Mouse (Mus musculus) myocyte (in vitro differentiated cells): ENCODE measurements around the gene Fam19a5.

Experiments
- CEBPB ChIP-seq: IDR thresholded peaks from 2 replicates; pipeline ENCODE4 v1.6.1; 2011; ENCODE audit warnings: mild to moderate bottlenecking, moderate library complexity; ENCODE audit not compliant: poor library complexity, insufficient read depth, severe bottlenecking
- MAX ChIP-seq: IDR thresholded peaks from one replicate; pipeline ENCODE4 v1.6.1; 2011; ENCODE audit warnings: low read depth, mild to moderate bottlenecking, control low read depth
- MYOD1 ChIP-seq, 3 experiments: IDR thresholded peaks; one replicate each; pipeline ENCODE4 v1.6.1; 2011; ENCODE audit warnings: control low read depth in 2 of 3, low read depth in 2 of 3, mild to moderate bottlenecking in 2 of 3, moderate library complexity in 1 of 3; ENCODE audit not compliant: insufficient read length in 2 of 3, control insufficient read depth in 1 of 3
- MYOG ChIP-seq, 3 experiments: IDR thresholded peaks; one replicate each; pipeline ENCODE4 v1.6.1; 2011; ENCODE audit warnings: control low read depth in 2 of 3, low read depth in 2 of 3, mild to moderate bottlenecking in 2 of 3; ENCODE audit not compliant: insufficient read length in 2 of 3, control insufficient read depth in 1 of 3, insufficient read depth in 1 of 3
- POLR2A ChIP-seq: IDR thresholded peaks from one replicate; pipeline ENCODE4 v1.6.1; 2011; ENCODE audit warnings: low read depth, mild to moderate bottlenecking, control low read depth, moderate library complexity; ENCODE audit not compliant: insufficient read length
- POLR2AphosphoS2 ChIP-seq: IDR thresholded peaks from one replicate; pipeline ENCODE4 v1.6.1; 2011; ENCODE audit warnings: low read depth, control low read depth; ENCODE audit not compliant: insufficient read length

- no peak for TF ChIP-seq POLR2A
- no peak for TF ChIP-seq MAX
- TF ChIP-seq MYOG (IDR thresholded peaks at IDR 0.05; ENCODE audit: control insufficient read depth in 1 of 3, insufficient read depth in 1 of 3, insufficient read length in 2 of 3, low read depth in 2 of 3): no peak
- TF ChIP-seq CEBPB: no peak
- TF ChIP-seq MYOD1 (IDR thresholded peaks at IDR 0.05; ENCODE audit: control insufficient read depth in 1 of 3, insufficient read length in 2 of 3, low read depth in 2 of 3): no peak
- TF ChIP-seq POLR2AphosphoS2: no peak
Measured at GRCm38 (mm10) chr15:87703334-87703733, 159.2 kb downstream of the Fam19a5 start.
